Mouse (Mus musculus): Measurements from ENCODE around the gene Tmem213. TPM values are rescaled to one million over a fixed set of nuclear protein-coding genes. Genes with fewer than 3 reads are reported as not detected.

Tmem213 gene
- total and polyA plus RNA-seq, 3 experiments = not detected

GRCm38 (mm10) chr6:38157925-38158324 lies 48.9 kb downstream of the Tmem213 start:
- Histone ChIP-seq H3K36me3 (replicated peaks in 1 of 2; ENCODE audit: control insufficient read depth in 1 of 2, insufficient read depth in 1 of 2, low read length in 1 of 2) (peaks cover 0 to 16% of the 10 kb centered on the region in 2 experiments), H3K9me3 (replicated peaks; ENCODE audit: low read length) (no peaks in the 10 kb centered on the region), H3K4me2 (ENCODE audit: insufficient read depth, low read depth, poor library complexity, severe bottlenecking) (no peak overlapping the region), H3K9ac (ENCODE audit: insufficient read depth, low read depth) (no peak overlapping the region), H3K79me2 (replicated peaks; ENCODE audit: control insufficient read depth, extremely low read depth, insufficient read depth, poor library complexity, severe bottlenecking) (no peaks in the 10 kb centered on the region), H3K27ac (ENCODE audit: insufficient read depth, low read depth) (no peak overlapping the region), H3K27me3 (replicated peaks) (no peaks in the 10 kb centered on the region), H3K4me1 (ENCODE audit: control insufficient read depth in 1 of 2, insufficient read depth in 2 of 2) (peaks cover 8 to 28% of the 10 kb centered on the region in 2 experiments), H3K4me3 (replicated peaks in 1 of 3; ENCODE audit: low read depth in 2 of 3, low read length in 2 of 3, poor library complexity in 1 of 3) (no peak overlapping the region)
- DNase-seq (ENCODE audit: extremely low read depth) = no peak
- no peak for TF ChIP-seq RAD21 (IDR thresholded peaks at IDR 0.05; ENCODE audit: low read depth, low read length)
- no peak for TF ChIP-seq ZNF384 (IDR thresholded peaks at IDR 0.05; ENCODE audit: low read depth, low read length)
- no peak for TF ChIP-seq MXI1 (IDR thresholded peaks at IDR 0.05; ENCODE audit: low read depth, low read length)
- no peak for TF ChIP-seq MEF2A (IDR thresholded peaks at IDR 0.05; ENCODE audit: borderline replicate concordance, low read depth, low read length)
- dilution Hi-C loops (cut with MboI; ENCODE audit: extremely low pct_ligation_motif_present, extremely low pct_unique_long_range_greater_than_20kb, low sequenced_read_pairs) = no loop called here
- in situ Hi-C loops (cut with MboI; ENCODE audit: low pct_ligation_motif_present, low pct_unique_long_range_greater_than_20kb, low sequenced_read_pairs) = loop anchor here (25.0 kb wide), 1 partner anchor 379 kb away; the partner anchor contains the start of gene Fmc1

- H3K79me2 ChIP-seq (replicated peaks; ENCODE audit: control insufficient read depth, extremely low read depth, insufficient read depth, poor library complexity, severe bottlenecking) = no peaks in the 10 kb centered on the region
- no peaks in the 10 kb centered on the region for H3K27me3 ChIP-seq (replicated peaks)
- H3K36me3 ChIP-seq (replicated peaks in 1 of 2; ENCODE audit: control insufficient read depth in 1 of 2, insufficient read depth in 1 of 2, low read length in 1 of 2) = peaks cover 0 to 14% of the 10 kb centered on the region in 2 experiments
- no peak overlapping the region for H3K4me2 ChIP-seq (ENCODE audit: insufficient read depth, low read depth, poor library complexity, severe bottlenecking)
- H3K9me3 ChIP-seq (replicated peaks; ENCODE audit: low read length) = no peaks in the 10 kb centered on the region
- no peak for DNase-seq (ENCODE audit: extremely low read depth)
- H3K27ac ChIP-seq (ENCODE audit: insufficient read depth, low read depth) = no peak overlapping the region
- TF ChIP-seq MXI1 (IDR thresholded peaks at IDR 0.05; ENCODE audit: low read depth, low read length) = no peak
- no peak for TF ChIP-seq TBP (conservative IDR thresholded peaks at IDR 0.05; ENCODE audit: low read depth, low read length)
- TF ChIP-seq ELF1 (IDR thresholded peaks at IDR 0.05; ENCODE audit: low read depth, low read length) = no peak
- TF ChIP-seq CHD2 (IDR thresholded peaks at IDR 0.05; ENCODE audit: low read length) = no peak
- no peak for TF ChIP-seq ZMIZ1 (IDR thresholded peaks at IDR 0.05; ENCODE audit: low read depth, low read length)
- TF ChIP-seq SMC3 (IDR thresholded peaks at IDR 0.05; ENCODE audit: low read depth, low read length) = no peak
- TF ChIP-seq RCOR1 (conservative IDR thresholded peaks at IDR 0.05; ENCODE audit: low read depth, low read length) = no peak
- no peak for TF ChIP-seq ETS1 (conservative IDR thresholded peaks at IDR 0.05; ENCODE audit: low read depth, low read length)
- TF ChIP-seq NRF1 (IDR thresholded peaks at IDR 0.05; ENCODE audit: low read depth, low read length) = no peak
- no peak for TF ChIP-seq HCFC1 (IDR thresholded peaks at IDR 0.05; ENCODE audit: low read depth, low read length)
- TF ChIP-seq JUND (conservative IDR thresholded peaks at IDR 0.05; ENCODE audit: low read depth, low read length) = no peak
- TF ChIP-seq TCF12 (IDR thresholded peaks at IDR 0.05; ENCODE audit: low read depth, low read length) = no peak
- TF ChIP-seq ZC3H11A (IDR thresholded peaks at IDR 0.05; ENCODE audit: low read depth, low read length) = no peak
- no peak for TF ChIP-seq MAX (IDR thresholded peaks at IDR 0.05; ENCODE audit: low read length)
- TF ChIP-seq POLR2A (IDR thresholded peaks at IDR 0.05; ENCODE audit: low read depth, low read length) = no peak
- no peak for TF ChIP-seq CTCF (conservative IDR thresholded peaks at IDR 0.05 in 1 of 2, IDR thresholded peaks at IDR 0.05 in 1 of 2; ENCODE audit: low read depth in 2 of 2, low read length in 2 of 2)
- TF ChIP-seq MAZ (IDR thresholded peaks at IDR 0.05; ENCODE audit: low read depth, low read length) = no peak
- in situ Hi-C loops (cut with MboI; ENCODE audit: low pct_ligation_motif_present, low pct_unique_long_range_greater_than_20kb, low sequenced_read_pairs) = loop anchor here (25.0 kb wide), 1 partner anchor 378 kb away; the partner anchor contains the start of gene Fmc1
- no peak overlapping the region for H3K9ac ChIP-seq (ENCODE audit: insufficient read depth, low read depth)
- H3K4me3 ChIP-seq (replicated peaks in 1 of 3; ENCODE audit: low read depth in 2 of 3, low read length in 2 of 3, poor library complexity in 1 of 3) = no peak overlapping the region
- peaks cover 8 to 37% of the 10 kb centered on the region in 2 experiments for H3K4me1 ChIP-seq (ENCODE audit: control insufficient read depth in 1 of 2, insufficient read depth in 2 of 2)
- dilution Hi-C loops (cut with MboI; ENCODE audit: extremely low pct_ligation_motif_present, extremely low pct_unique_long_range_greater_than_20kb, low sequenced_read_pairs) = no loop called here
Measured at GRCm38 (mm10) chr6:38159576-38159975, 50.5 kb downstream of the Tmem213 start.

Data from CH12.LX (cell line).